Mouse (Mus musculus) frontal cortex, adult 2 months (tissue): ENCODE results near the gene Wwc1. TPM values are rescaled to one million over a fixed set of nuclear protein-coding genes. Genes with fewer than 3 reads are reported as not detected.

Source experiments
- DNase-seq, 2 experiments: peaks; one replicate each; pipeline ENCODE4 v3.0.0; 2022; ENCODE audit warnings: low spot score in 1 of 2; ENCODE audit errors: extremely low spot score in 1 of 2
- polyA plus RNA-seq: library from polyadenylated mRNA; depleted of rRNA; stranded (reverse); fragments of >200 nt; gene quantifications from 2 replicates; pipeline ENCODE4 v1.2.3, GENCODE M21; 2012

Gene Wwc1
- polyA plus RNA-seq, 1 experiment = 79.1 TPM

GRCm38 (mm10) chr11:35938790-35939385 is 41.4 kb downstream of the Wwc1 start:
- no peak for DNase-seq

DNA sequence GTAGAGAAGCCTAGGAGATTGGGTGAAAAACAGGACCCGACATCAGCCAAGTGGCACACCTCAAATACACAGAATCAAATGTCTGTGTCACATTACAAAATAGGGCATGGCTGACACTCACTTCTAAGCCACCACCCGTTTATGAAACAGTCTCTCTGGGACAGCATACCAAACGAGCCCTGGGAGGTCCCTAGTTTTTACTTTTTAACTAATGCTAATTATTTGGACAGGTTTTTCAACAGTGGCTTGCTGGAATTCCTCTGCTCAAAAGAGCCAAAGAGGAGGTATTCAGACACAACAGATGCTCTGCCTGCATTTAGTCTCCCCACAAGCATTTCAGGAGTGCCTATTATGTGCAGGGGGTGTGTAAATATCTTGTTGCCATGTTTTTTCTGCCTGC is 44.7 kb downstream of the Wwc1 start:
- DNase-seq = no peak

DNA sequence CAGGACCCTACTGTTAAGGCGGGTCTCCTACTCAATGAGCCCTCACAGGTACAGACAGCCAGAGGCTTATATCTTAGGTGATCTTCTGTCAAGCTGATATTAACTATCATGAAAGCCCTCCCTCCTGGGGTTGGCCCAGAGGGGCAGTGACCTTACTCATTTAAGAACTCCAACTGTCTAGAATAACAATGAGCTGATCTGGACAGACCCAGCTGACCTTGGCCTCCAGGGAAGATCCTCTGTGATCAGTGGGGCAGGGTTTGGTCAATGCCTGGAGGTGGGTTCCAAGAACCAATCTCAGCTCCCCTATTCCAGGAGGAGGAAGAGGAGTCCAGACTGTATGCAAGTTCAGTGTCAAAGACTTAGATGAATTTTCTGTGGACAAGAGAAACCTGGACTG is 45.2 kb downstream of the Wwc1 start:
- no peak for DNase-seq

DNA sequence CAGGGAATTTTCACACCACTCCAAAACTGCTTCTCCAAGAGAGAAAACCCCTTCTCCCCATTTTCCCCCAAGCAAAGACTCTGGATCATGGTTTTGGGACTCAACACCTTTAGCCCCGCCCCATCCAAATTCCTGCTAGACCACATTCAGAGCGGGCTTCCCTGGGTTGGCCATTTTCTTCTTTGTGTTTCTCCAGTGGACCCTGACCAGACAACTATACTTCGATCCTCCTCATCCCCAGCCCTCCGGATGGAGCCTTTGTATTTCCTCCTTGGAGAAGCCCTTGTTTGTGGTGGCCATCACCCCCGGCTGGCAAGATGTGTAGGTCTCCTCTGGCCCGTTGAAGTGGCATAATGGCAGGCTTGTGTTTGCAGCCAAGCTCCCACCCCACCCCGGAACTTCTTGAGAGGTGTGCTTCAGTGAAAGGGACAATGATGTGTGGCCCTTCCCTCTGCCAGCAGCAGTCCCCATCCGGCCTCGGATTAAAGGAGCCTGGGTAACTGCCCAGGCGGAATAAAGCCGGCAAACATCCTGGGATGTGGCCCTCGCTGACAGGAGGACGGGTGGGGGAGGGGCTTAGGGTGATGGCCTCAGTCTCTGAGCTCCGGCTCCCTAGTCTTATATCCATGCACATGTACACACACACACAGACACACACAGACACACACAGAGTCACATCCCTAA is 46.8 kb downstream of the Wwc1 start:
- peak in 1 of 2 experiments; percentile 43 for DNase-seq

- no peak for DNase-seq
Observed at GRCm38 (mm10) chr11:35932121-35932885, 48.0 kb downstream of the Wwc1 start.

DNA sequence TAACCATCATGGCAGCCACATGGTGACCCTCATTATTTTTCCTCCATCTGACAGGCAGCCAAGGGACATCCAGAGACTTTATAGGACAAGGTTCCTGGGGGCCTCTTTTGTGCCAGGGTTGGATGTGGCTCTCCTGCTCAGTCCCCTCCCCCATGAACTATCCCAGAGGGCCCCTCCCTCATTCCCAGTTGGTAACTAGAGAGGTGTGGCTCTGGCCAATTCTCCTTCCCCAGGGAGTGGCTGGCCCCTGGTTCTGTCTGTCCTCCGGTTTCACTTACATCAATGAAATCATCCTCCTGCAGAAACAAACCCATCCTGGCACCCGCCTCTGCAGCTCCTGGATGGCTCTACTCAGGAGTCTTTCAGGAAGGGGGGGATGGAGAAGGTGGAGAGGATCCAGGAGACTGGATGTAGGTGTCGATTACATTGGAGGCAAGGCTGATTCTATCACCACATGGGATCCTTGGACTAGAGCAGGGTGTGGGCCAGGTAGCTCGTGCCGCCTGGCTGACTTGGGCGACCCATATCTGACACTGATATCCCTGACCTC is 49.7 kb downstream of the Wwc1 start:
- DNase-seq = peak in 1 of 2 experiments; percentile 58

- DNase-seq = no peak
Observed at GRCm38 (mm10) chr11:35928453-35928852, 51.9 kb downstream of the Wwc1 start.

DNA sequence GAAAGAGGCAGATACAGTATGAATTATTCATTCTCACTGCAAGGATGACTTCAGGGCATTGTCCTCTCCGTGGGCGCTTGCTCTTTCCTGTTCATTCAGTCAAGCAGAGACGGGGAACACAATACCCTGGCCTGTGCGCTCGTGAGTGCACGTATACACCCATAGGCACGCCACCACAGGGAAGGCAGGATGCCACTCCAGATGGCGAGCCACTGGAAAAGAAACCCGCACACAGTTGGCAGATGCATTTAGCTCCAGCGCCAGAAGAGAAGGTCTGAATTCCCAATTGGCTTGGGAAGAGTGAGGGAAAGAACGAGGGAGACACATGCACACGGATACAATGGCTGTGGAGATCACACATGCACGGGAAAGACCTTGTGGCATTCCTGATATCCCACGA is 53.0 kb downstream of the Wwc1 start:
- DNase-seq = peak in 1 of 2 experiments; percentile 71

DNA sequence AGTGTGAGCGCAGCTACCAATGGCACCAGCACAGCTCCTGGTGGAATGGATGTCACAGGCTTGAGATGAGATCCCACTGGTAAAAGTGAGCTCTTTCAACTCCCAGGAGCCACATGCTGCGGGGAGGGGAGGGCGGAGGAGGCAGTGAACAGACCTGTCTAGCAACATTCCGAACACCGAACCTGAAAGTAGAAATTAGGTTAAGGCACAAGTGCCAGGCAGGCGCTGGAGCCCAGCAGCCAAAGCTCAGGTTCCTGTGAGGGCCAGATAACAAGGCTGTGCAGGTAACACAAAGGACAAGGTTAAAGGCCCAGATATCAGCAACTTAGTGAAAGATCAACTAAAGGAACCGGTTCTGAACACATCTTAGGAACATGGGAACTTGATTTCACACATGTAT is 54.7 kb downstream of the Wwc1 start:
- no peak for DNase-seq

GRCm38 (mm10) chr11:35922205-35922873 is 58.0 kb downstream of the Wwc1 start:
- DNase-seq = no peak

GRCm38 (mm10) chr11:35920776-35921175 is 59.6 kb downstream of the Wwc1 start:
- DNase-seq = no peak

DNA sequence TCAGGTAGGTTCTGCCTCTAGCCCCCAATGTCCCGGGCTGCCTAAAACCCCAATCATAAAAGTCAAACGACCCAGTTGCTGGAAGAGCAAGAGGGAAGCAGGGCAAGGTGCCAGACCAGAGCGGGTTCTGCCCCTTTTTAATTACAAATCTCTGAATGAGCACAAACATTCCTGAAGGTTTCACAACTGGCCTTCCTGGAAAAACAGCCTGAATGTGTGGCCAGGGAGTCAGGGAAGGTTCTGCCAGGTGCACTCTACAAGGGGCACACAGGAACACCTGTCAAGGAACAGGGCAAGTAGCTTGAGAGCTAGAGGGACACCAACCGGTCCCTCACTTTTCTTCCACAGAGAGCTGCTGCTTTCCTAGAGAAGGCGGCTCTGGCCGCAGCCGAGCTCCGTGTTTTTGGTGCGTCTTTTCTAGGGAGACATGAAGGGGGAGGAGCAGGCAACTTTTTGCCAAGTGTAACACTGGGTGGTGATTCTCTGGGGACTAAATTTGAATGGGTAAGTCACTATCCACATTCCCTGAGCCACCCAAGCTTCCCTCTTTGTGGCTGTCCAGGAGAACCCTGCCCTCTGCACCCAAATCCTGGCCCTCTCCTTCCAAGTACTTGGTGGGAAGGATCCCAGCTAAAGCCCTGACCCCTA is 60.3 kb downstream of the Wwc1 start:
- peak in 1 of 2 experiments; percentile 50 for DNase-seq

DNA sequence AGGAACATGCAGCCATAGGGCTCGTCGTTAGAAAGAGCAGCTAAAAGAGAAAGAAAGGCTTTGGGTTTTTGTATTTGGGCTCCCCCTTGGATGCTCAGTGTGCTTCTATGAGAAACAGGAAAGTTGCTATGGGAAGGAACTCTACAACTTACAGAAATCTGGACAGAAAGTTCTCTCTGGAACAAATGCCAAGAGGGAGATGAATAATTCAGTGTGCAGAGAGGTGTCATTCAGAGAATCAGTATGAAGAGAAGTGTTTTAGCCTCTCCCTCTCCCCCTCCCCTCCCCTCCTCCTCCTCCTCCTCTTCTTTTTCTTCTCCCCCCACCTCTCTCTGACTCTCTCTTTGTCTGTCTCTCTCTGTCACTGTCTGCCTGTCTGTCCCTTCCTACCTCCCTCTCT is 60.9 kb downstream of the Wwc1 start:
- peak in 1 of 2 experiments; percentile 66 for DNase-seq

DNA sequence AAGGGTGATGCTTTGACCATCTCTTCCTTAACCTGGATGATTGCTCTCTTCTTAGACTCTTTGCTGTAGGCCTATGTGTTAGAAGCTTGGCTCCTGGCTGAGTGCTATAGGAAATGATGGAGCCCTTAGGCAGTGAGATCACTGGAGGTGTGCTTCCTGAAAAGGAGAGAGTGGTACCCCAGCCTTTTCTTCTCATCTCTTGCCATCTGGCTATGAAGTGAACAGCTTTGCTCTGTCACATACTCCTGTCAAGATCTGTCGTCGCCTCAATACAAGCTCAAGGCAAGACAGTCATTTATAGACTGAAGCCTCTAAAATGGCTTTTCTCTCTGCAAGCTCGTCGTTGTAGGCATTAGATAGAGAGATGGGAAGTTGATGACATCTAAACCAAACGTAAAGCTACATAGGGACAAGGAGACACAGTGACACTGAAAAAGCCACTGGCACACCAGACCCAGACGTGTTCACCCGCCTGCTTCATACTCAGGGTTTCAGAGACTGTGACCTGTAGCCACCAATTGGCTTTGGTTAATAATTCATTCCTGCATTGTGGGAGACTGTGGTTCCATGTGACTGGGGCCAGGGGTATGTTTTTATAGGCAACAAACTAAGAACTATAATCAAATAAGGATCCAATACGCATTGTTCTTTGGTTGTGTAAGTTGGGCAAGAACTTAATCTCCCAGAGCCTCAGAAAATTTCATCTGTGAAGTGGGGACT is 63.7 kb downstream of the Wwc1 start:
- DNase-seq = no peak

DNA sequence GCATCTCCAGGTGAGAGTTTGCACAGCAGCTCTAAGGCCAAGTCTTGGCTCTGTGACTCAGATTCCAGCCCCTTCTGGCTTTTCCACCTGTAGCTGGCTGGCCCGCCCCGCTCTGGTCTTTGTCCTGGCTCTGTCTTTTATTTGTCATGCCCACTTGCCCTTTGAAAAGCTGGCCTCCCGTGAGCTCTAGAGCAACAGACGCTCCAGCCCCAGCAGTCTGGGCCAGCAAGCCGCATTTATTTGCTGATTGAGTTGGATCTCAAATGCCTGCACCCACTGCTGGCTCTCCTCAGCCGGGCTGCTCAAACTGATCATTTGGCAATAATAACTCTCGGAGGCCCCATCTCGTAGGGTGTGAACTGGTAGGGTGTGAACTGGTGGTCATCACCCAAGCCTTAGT is 64.8 kb downstream of the Wwc1 start:
- DNase-seq = no peak

- no peak for DNase-seq
Observed at GRCm38 (mm10) chr11:35913418-35914044, 66.8 kb downstream of the Wwc1 start.

GRCm38 (mm10) chr11:35904955-35905550 is 75.3 kb downstream of the Wwc1 start:
- peak in 1 of 2 experiments; percentile 61 for DNase-seq

- DNase-seq = peak; percentile 46 to 76
Observed at GRCm38 (mm10) chr11:35903079-35903478, 77.2 kb downstream of the Wwc1 start.

- no peak for DNase-seq
Observed at GRCm38 (mm10) chr11:35899946-35900345, 80.4 kb downstream of the Wwc1 start.
